Mouse (Mus musculus) Patski (cell line): ENCODE data around the gene Doc2g. TPM values are rescaled to one million over a fixed set of nuclear protein-coding genes. Genes with fewer than 3 reads are reported as not detected.
A peak's percentile ranks its signal among the peaks of the same experiment; 100 is the strongest.
"Not testable (repeated sequence)": the region's sequence is repeated elsewhere in the genome, so short reads cannot be mapped to it uniquely, and the experiment has no call there.

Experiments used
- ATAC-seq: fragments of 100-300 bp; one replicate; pipeline ENCODE4 v1.8.0; 2021
- CTCF ChIA-PET: fragments of 350-600 bp; sonication (Branson Sonifier 250); formaldehyde crosslinking; loops from one replicate; lab custom pipeline; 2022; ENCODE audit warnings: inconsistent platforms; lab: Charles Lee
- POLR2A ChIA-PET: fragments of 350-600 bp; sonication (Branson Sonifier 250); formaldehyde crosslinking; loops from one replicate; lab custom pipeline; 2022; ENCODE audit warnings: antibody characterized with exemption, inconsistent platforms; lab: Charles Lee
- DNase-seq: peaks from one replicate; pipeline ENCODE4 v3.0.0-alpha.2; 2011; ENCODE audit warnings: low read depth, low spot score
- H3K27me3 ChIP-seq: fragments of 371-371 bp; one replicate; pipeline ENCODE4 v1.5.1; 2021
- CTCF ChIP-seq: fragments of 100-300 bp; IDR thresholded peaks from one replicate; pipeline ENCODE4 v1.5.1; 2021
- in situ Hi-C: fragments of 300-500 bp; cut with MboI; formaldehyde crosslinking; loops from 3 replicates; pipeline ENCODE4 v1.11.1; 2018; ENCODE audit warnings: low pct_unique_long_range_greater_than_20kb, mixed read lengths
- polyA plus RNA-seq: library from polyadenylated mRNA; unstranded; gene quantifications from one replicate; pipeline ENCODE4 v1.2.3, GENCODE M21; 2021

Doc2g gene
- polyA plus RNA-seq, 1 experiment from 2014 or later, result 7.1 TPM

GRCm38 (mm10) chr19:4042124-4042523, 39.0 kb downstream of the Doc2g start:
- DNase-seq (no peak), ATAC-seq (no peak)
- in situ Hi-C loops, result no loop called here
- ChIA-PET POLR2A (no interaction called here), CTCF (interaction anchor here (0.8 to 1.5 kb wide), 3 partner anchors 10 to 45 kb away, joined by 3 to 7 read pairs (median 3); no protein-coding TSS in a partner anchor)
- TF ChIP-seq CTCF, result no peak
- H3K27me3 ChIP-seq, result no peaks in the 10 kb centered on the region

DNA sequence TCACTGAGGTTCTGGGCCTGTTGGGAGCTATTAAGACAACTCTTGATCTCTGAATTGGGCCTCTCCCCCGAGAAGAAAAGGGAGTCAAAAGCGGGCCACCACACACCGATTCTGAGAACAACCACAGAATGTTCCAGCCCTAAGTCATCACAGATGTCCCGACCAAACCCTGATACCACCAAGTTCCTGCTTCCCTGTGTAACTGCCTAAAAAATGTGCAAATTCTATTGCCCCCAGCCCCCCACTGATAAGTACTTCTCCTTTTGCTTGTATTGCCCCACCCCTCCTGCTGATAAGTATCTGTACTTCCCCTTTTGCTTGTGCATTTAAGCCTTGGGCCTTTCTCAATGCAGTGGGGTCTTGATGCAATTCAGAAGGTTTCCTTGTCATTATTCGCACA, 41.0 kb downstream of the Doc2g start:
- DNase-seq, in situ Hi-C loops, ATAC-seq, H3K27me3 ChIP-seq: not testable (repeated sequence)
- CTCF ChIA-PET, result interaction anchor here (1.0 kb wide), 1 partner anchor 10 kb away, joined by 3 read pairs; no protein-coding TSS in a partner anchor
- POLR2A ChIA-PET, result interaction anchor here (0.6 to 0.7 kb wide), 2 partner anchors 16 to 17 kb away, joined by 3 to 7 read pairs; no protein-coding TSS in a partner anchor

DNA sequence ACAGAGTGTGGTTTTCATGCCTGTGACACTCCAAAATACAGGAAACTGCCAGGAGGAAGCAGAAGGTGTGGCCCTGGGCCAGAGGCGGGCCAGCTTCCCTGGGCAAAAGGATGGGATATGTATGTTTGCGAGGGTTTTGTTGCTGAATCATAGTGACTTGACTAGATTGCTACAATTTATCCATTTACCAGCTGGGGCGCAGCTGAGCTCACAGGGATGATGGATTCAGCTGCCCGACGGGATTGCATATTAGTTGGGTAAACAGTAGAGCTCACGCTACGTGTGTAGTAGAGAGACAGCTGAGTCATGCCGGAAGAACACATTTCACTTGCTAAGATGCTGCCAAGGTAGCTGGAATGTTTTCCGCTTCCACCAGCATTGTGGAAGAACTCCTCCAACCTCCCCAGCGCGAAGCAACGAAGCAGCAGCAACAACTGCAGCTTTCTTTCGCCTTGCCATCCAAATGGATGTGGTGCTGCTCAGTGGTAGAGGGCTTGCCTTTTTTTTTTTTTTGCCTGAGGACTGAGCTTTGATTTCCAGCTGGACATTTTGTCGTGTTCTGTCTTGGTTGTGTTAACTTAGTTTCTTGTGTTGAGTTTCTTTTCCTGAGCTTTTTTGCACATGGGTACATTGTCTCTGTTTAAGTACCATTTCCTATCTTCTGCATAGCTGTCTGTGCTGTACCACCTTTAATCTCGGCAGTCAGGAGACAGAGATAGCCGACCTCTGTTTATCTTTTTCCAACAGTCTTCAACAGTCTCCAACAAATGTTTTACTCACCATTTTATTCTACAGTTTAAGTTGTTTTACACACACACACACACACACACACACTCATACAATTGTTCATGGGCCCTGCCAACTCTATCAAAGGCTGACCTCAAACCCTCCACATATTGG, 43.1 kb downstream of the Doc2g start, which contains the start of gene Gstp2:
Gene Gstp2 (minus strand): TSS at position 58 of the 900 bp plus-strand sequence.
- DNase-seq, result peak; percentile 64
- POLR2A ChIA-PET, result interaction anchor here (0.5 to 3.4 kb wide), 5 partner anchors 8 to 27 kb away, joined by 3 to 21 read pairs (median 4); partner anchors contain the start of gene Gstp1

DNA sequence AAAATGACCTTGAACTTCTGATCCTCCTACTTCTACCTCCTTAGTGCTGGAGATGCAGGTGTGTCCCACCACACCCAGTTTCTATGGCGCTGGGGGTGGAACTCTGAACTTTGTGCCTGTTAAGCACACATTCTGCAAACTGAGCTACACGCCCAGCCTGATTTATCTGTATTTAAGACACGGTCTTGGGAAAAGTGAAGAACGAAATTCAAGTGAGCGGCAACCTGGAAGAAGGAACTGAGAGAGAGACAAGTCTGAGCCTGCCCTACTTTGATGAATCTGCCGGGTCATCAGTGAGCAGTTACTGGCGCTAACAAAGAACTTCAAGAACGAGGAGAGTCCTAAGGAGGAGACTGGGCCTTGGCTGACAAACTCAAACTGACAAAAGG, 43.7 kb downstream of the Doc2g start:
- ChIA-PET POLR2A (interaction anchor here (0.5 to 3.4 kb wide), 6 partner anchors 9 to 28 kb away, joined by 3 to 21 read pairs (median 4); partner anchors contain the start of gene Gstp1), CTCF (interaction anchor here (0.7 to 6.9 kb wide), 12 partner anchors 11 to 101 kb away, joined by 3 to 74 read pairs (median 4); partner anchors contain the start of gene Ndufv1)
- DNase-seq, result no peak
- in situ Hi-C loops, result no loop called here
- no peak for TF ChIP-seq CTCF
- ATAC-seq, result no peak
- H3K27me3 ChIP-seq, result no peaks in the 10 kb centered on the region

More for the DNA sequence above, 43.1 kb downstream of the Doc2g start, which contains the start of gene Gstp2:
- in situ Hi-C loops, result no loop called here
- peak; percentile 81 for ATAC-seq
- CTCF ChIA-PET, result interaction anchor here (0.8 to 6.9 kb wide), 11 partner anchors 11 to 100 kb away, joined by 3 to 74 read pairs (median 3); partner anchors contain the start of gene Ndufv1
- peak; percentile 71 for TF ChIP-seq CTCF
- H3K27me3 ChIP-seq, result no peaks in the 10 kb centered on the region

DNA sequence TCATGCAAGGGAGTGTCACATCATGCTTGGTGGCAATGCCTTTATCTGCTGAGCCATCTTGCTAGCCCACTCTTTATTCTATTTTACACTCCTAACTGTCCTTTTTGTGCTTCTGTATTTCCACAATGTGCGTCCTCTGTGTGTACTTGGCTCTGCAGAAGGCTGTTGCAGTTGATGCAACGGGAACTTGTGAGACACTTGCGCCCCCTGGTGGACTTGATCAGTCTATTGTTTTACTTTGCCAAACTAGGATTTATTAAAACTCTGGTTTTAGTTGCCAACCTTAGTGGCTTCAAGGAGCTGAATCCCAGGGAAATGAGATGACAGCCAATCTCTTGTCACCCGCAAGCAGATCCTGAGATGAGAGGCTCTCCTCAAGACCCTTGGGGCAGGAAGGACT, 44.7 kb downstream of the Doc2g start:
- TF ChIP-seq CTCF, result peak; percentile 82
- CTCF ChIA-PET, result interaction anchor here (0.7 to 6.9 kb wide), 18 partner anchors 10 to 101 kb away, joined by 3 to 74 read pairs (median 4); partner anchors contain the start of genes Gstp1 and Ndufv1
- DNase-seq (no peak), ATAC-seq (no peak)
- no peaks in the 10 kb centered on the region for H3K27me3 ChIP-seq
- in situ Hi-C loops, result no loop called here
- POLR2A ChIA-PET, result interaction anchor here (1.2 to 3.4 kb wide), 3 partner anchors 9 to 29 kb away, joined by 3 to 21 read pairs (median 4); no protein-coding TSS in a partner anchor

DNA sequence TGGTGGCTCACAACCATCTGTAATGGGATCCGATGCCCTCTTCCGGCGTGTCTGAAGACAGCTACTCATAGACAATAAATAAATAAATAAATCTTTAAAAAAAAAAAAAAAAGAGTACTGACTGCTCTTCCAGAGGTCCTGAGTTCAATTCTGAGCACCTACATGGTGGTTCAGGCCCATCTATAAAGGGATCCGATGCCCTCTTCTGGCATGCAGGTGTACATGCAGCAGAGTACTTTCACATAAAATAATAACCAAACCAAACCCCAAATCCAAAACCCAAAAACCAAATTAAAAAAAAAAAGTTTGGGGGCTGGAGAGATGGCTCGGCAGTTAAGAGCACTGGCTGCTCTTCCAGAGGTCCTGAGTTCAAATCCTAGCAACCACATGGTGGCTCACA, 46.0 kb downstream of the Doc2g start:
- in situ Hi-C loops, ATAC-seq, H3K27me3 ChIP-seq, DNase-seq: not testable (repeated sequence)
- CTCF ChIA-PET, result interaction anchor here (1.2 to 6.9 kb wide), 5 partner anchors 18 to 102 kb away, joined by 3 to 74 read pairs (median 16); partner anchors contain the start of gene Ndufv1
- POLR2A ChIA-PET, result interaction anchor here (0.6 kb wide), 1 partner anchor 101 kb away, joined by 3 read pairs; no protein-coding TSS in a partner anchor
- TF ChIP-seq CTCF, result peak; percentile 56

DNA sequence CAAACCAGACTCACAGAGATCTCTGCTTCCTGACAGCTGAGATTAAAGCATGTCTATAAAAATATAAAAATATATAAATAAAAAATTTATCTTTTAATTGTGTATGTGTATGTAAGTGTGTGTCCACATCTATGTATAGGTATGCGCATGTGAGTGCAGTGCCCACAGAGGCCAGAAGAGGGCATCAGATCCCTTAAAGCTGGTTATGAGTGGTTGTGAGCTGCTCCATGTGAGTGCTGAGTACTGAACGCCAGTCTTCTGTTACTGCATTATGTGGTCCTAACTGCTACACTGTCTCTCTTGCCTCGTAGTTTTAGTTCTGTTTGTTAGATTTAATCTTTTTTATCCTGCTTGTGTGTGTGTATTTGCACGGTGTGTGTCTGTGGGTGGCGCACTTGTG, 47.9 kb downstream of the Doc2g start:
- POLR2A ChIA-PET, result no interaction called here
- in situ Hi-C loops, result loop anchor here (5.0 kb wide), 2 partner anchors 34 to 36 kb away; no protein-coding TSS in a partner anchor
- no peaks in the 10 kb centered on the region for H3K27me3 ChIP-seq
- peak; percentile 33 for TF ChIP-seq CTCF
- CTCF ChIA-PET, result interaction anchor here (1.0 to 6.9 kb wide), 4 partner anchors 17 to 38 kb away, joined by 3 to 74 read pairs (median 8); partner anchors contain the start of genes Cabp2 and Ndufv1
- ATAC-seq (no peak), DNase-seq (no peak)

DNA sequence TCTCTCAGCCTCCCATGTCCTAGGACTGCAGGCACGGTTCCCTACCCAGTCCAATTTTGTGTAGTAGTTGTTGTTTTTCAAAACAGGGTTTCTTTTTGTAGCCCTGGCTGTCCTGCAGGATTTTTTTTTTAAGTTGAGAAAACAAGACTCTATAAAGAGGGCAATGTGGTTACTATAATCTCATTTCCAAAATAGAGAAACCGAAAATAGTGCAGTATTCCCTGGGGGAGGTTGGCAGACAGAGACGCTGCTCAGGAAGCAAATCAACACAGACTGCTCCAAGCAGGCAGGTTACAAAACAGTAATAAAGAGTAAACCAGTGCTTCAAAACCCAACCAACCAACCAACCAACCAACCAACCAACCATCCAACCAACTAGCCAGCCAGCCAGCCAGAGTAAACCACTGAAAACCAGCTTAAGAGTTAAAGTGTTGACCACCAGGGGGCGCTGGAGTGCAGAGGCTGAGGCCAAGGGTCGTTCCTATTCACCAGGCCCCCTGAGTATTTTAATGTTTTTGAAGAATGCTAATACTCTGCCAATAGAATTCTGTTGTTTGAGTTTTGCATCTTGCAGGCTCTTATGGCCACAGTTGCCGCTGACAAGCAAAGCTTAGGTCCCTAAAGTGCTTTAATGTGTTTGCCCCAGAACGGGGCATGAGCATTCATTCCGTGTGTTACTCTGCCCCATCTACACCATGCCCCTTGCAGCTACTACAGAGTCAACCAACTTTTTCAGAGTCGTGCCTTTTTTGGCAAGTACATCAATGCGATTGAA, 48.8 kb downstream of the Doc2g start:
- in situ Hi-C loops, result loop anchor here (5.0 kb wide), 2 partner anchors 35 kb away; no protein-coding TSS in a partner anchor
- DNase-seq, result no peak
- no peaks in the 10 kb centered on the region for H3K27me3 ChIP-seq
- peak; percentile 87 for TF ChIP-seq CTCF
- CTCF ChIA-PET, result interaction anchor here (0.8 to 2.0 kb wide), 18 partner anchors 9 to 176 kb away, joined by 3 to 31 read pairs (median 3); partner anchors contain the start of genes Cabp2, Cdk2ap2 and Gstp1
- ATAC-seq, result no peak
- POLR2A ChIA-PET, result interaction anchor here (0.5 to 0.8 kb wide), 2 partner anchors 47 to 161 kb away, joined by 3 read pairs; no protein-coding TSS in a partner anchor

DNA sequence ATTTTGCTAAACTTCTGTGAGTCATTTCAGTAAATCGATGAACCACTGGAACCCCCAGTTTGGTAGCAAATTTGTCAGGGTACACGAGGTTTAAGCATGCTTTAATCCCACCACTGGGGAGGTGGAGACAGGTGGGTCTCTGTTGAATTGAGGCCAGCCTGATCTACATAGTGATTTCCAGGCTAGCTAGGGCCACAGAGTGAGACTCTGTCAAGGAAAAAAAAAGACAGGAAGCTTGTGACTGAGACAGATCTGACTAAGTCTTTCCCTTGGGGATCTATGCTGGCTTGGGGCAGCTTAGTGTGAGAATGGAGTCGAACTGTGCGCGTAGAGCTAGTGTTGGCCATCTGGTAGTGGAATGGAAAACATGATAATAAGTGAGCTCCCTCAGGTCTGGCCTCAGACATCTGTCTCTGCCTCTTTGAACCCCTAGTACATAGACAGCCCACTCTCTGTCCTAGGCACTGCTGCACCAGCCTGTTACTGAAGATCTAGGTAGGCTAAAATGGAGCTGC, 49.5 kb downstream of the Doc2g start:
- H3K27me3 ChIP-seq, result no peaks in the 10 kb centered on the region
- in situ Hi-C loops, result loop anchor here (5.0 kb wide), 2 partner anchors 35 kb away; no protein-coding TSS in a partner anchor
- DNase-seq (no peak), ATAC-seq (no peak)
- ChIA-PET POLR2A (interaction anchor here (0.5 to 0.8 kb wide), 2 partner anchors 46 to 162 kb away, joined by 3 read pairs; no protein-coding TSS in a partner anchor), CTCF (interaction anchor here (0.8 to 2.0 kb wide), 18 partner anchors 8 to 176 kb away, joined by 3 to 31 read pairs (median 4); partner anchors contain the start of genes Cabp2, Cdk2ap2, Gstp1 and Ndufv1)
- no peak for TF ChIP-seq CTCF
